Mouse (Mus musculus): ENCODE measurements at regions not wholly inside any gene's neighbourhood (a gene's known extent, or its start where the extent isn't known, plus 50 kb on each side); places are given as distances from the start of the nearest gene placed in this dataset.

GRCm38 (mm10) chr9:117693001-117693400 lies 63.3 kb upstream of the Rbms3 start:
- no peak for DNase-seq (ENCODE audit: low spot score in 2 of 2)

DNA sequence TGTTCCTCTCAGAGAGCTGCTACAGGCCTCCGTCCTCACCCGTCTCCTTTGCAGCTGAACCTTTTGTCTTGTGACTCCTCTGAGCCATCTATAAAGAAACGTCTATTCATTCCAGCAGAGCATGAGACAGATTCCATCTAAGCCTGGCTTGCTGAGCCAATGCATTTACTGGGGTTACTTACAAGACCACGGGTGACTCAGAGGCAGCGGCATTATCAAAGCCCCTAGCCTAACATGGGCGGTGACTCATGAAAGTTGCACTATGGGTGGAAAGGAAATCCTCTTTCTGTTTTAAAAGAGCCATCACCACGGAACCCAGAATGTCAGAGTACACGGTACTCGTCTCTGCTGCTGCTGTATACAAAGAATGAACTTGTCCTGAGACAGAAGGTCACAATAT lies 62.8 kb upstream of the Rbms3 start:
- DNase-seq (ENCODE audit: low spot score in 2 of 2), result no peak

DNA sequence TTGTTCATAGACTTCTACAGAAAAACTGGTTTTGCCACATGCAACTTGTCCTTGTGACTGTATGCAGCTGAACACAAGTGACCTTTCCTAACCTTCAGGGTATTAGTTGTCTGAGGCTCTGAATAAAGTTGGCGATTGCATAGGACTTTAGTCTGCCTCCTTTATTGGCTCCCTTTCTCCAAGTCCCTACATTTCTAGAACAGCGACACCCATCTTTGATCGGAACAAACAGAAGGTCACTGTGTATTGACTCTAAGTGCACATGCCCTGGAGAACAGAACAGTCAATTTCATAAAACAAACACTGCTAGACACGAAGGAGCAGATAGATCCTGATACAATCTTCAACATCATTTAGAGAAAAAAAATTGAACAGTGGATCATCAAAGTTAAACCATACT lies 60.2 kb upstream of the Rbms3 start:
- DNase-seq (ENCODE audit: low spot score in 2 of 2), result no peak

All from natural killer cell, adult 2 months (primary cell).